Mouse (Mus musculus) heart, embryonic 14.5 days (tissue): ENCODE data around the gene Taok2. TPM values are rescaled to one million over a fixed set of nuclear protein-coding genes. Genes with fewer than 3 reads are reported as not detected.

ENCODE experiments used
- ATAC-seq: fragments of 200-750 bp; cut with Nextera tagmentation; 2 replicates; pipeline ENCODE4 v1.8.0; 2017; ENCODE audit warnings: low read depth, moderate TSS enrichment; ENCODE audit not compliant: insufficient number of reproducible peaks, insufficient read depth, low FRiP score
- H3K27ac ChIP-seq, 2 experiments: fragments of 200-500 bp in 1 of 2; fragments of 300-500 bp in 1 of 2; sonication (generic) in 1 of 2; replicated peaks in 1 of 2; 2 replicates each; pipeline ENCODE4 v1.5.1; 2012 to 2014; ENCODE audit warnings: low read depth in 2 of 2, low read length in 2 of 2, control low read depth in 1 of 2, mild to moderate bottlenecking in 1 of 2, mixed read lengths in 1 of 2; ENCODE audit not compliant: control insufficient read depth in 1 of 2, insufficient read depth in 1 of 2
- H3K27me3 ChIP-seq: fragments of 300-500 bp; sonication (generic); 2 replicates; pipeline ENCODE4 v1.6.1; 2014; ENCODE audit warnings: mild to moderate bottlenecking, low read length, control low read depth; ENCODE audit not compliant: control insufficient read depth, insufficient read depth
- H3K36me3 ChIP-seq: fragments of 300-500 bp; sonication (generic); 2 replicates; pipeline ENCODE4 v1.6.1; 2014; ENCODE audit warnings: mild to moderate bottlenecking, control low read depth, low read length, mixed read lengths; ENCODE audit not compliant: control insufficient read depth, insufficient read depth
- H3K4me1 ChIP-seq, 2 experiments: fragments of 200-500 bp in 1 of 2; fragments of 300-500 bp in 1 of 2; sonication (generic) in 1 of 2; 2 replicates each; pipeline ENCODE4 v1.6.1; 2012 to 2014; ENCODE audit warnings: low read length in 2 of 2, control low read depth in 1 of 2, mixed read lengths in 1 of 2; ENCODE audit not compliant: control insufficient read depth in 2 of 2, insufficient read depth in 2 of 2
- H3K4me2 ChIP-seq: fragments of 300-500 bp; sonication (generic); 2 replicates; pipeline ENCODE4 v1.6.1; 2014; ENCODE audit warnings: mild to moderate bottlenecking, low read length
- H3K4me3 ChIP-seq, 2 experiments: fragments of 200-500 bp in 1 of 2; fragments of 300-500 bp in 1 of 2; sonication (generic) in 1 of 2; 2 replicates each; pipeline ENCODE4 v1.5.1; 2012 to 2014; ENCODE audit warnings: low read length in 2 of 2, mild to moderate bottlenecking in 2 of 2, control low read depth in 1 of 2, low read depth in 1 of 2, moderate library complexity in 1 of 2; ENCODE audit not compliant: control insufficient read depth in 1 of 2, insufficient read depth in 1 of 2
- H3K9ac ChIP-seq: fragments of 300-500 bp; sonication (generic); 2 replicates; pipeline ENCODE4 v1.6.1; 2014; ENCODE audit warnings: mild to moderate bottlenecking, low read length
- H3K9me3 ChIP-seq: fragments of 300-500 bp; sonication (generic); 2 replicates; pipeline ENCODE4 v1.6.1; 2016; ENCODE audit warnings: low read length, control low read depth; ENCODE audit not compliant: control insufficient read depth
- WGBS: fragments of 180-500 bp; shearing (Covaris S2); extraction: QIAGEN DNeasy Blood & Tissue Kit; methylation state at CpG from one replicate; pipeline ENCODE4 v1.1.7; 2014; 5-methylcytosine and 5-hydroxymethylcytosine counted together
- polyA plus RNA-seq: library from polyadenylated mRNA; unstranded; fragments of >200 nt; fragmentation: Nextera tagmentation; extraction: Ambion mirVana; gene quantifications from 2 replicates; pipeline ENCODE4 v1.2.1, GENCODE M21; 2014

The Taok2 gene
- polyA plus RNA-seq, 1 experiment from 2014 or later, result 21.7 TPM

DNA sequence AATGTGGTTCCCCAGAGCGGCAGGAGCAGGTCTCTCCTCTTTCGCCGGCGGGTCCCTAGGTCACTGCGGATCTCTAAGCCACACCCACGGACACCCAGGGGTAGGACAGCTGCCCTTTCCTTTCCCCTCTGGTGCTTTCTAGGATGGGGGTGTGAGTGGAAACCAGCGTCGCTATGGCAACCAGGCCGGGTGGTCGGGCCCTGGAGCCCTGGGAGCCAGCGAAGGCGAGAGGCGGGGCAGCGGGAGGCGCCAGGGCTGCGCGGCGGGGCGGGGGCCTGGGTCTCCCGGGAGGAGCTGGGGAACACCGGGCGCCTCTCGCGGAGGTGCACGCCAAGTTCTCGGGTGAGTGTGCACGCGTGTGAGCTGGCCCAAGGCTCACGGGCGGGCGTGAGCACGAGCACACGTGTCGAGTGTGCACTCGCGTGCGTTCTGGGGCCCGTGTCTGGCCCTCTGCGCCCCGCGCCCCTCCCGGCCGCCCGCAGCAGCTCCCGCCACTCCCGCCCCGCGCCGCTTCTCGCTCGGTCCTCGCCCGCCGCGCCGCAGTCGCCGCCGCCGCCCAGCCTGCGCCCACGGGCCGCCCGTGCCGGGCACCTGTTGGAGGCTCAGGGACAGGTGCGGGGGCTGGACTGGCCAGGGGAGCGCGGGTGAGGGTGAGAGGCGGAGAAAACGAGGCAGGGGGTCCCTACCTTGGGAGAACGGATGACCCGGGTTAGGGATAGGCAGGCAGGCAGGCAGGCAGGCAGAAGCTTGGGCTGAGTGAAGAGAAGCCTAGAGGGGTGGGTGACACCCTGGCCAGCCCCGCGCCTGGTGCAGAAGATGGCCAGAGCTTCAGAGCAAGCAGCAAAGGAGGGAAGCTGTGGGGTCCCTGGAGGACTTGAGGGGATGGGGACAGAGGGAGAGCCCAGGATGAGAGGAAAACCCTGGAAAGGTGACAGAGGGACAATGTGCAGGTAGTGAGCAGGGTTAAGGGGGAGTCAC is 36.8 kb downstream of the Taok2 start:
- no peaks in the 10 kb centered on the region for H3K9me3 ChIP-seq
- peaks cover 12% of the 10 kb centered on the region for H3K36me3 ChIP-seq
- H3K4me3 ChIP-seq, result peak overlapping the region; percentile 51 to 58
- H3K27me3 ChIP-seq, result peaks cover 34% of the 10 kb centered on the region
- H3K9ac ChIP-seq, result peak overlapping the region; percentile 66
- H3K4me2 ChIP-seq, result peak overlapping the region; percentile 97
- H3K4me1 ChIP-seq, result peaks cover 5 to 10% of the 10 kb centered on the region in 2 experiments; a peak in 3 of 4 replicates
- no peak for ATAC-seq
- WGBS, result 2% methylated on average over 72 of the region's 74 CpGs
- no peak overlapping the region for H3K27ac ChIP-seq

GRCm38 (mm10) chr7:126847116-126847420 is 37.4 kb downstream of the Taok2 start, which contains the start of gene Doc2a:
Doc2a (plus strand) TSS chr7:126847416.
- Histone ChIP-seq H3K9ac (peak within 1 kb of the TSS; percentile 66), H3K4me1 (peaks cover 5 to 10% of the 10 kb centered on the region in 2 experiments; a peak in 3 of 4 replicates), H3K9me3 (no peaks in the 10 kb centered on the region), H3K27me3 (peaks cover 34% of the 10 kb centered on the region), H3K36me3 (peaks cover 6% of the 10 kb centered on the region; the same call in 1 of the 2 replicates), H3K4me2 (peak within 1 kb of the TSS; percentile 97), H3K4me3 (peak within 1 kb of the TSS; percentile 51 to 58), H3K27ac (no peak within 1 kb of the TSS)
- no peak for ATAC-seq
- 34% methylated on average over 4 of the region's 4 CpGs for WGBS

DNA sequence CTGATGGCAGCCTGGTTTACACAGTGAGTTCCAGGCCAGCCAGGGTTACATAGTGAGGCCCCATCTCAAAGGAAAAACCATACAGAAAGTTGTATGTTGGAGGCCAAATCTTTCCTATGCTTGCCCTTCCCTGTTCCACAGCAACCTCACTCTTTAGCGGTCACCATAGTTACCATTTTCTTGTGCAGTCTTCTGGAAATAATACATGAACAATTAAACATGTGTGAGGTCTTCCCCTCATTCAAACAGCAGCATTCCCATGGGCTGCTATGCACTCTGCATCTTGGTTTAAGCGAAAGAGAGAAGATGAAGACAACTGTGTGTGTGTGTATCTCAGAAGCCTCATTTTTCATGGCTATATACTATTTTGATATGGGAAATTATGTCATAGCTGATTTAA is 39.0 kb downstream of the Taok2 start:
- no peak for ATAC-seq
- Histone ChIP-seq H3K27me3 (peaks cover 34% of the 10 kb centered on the region), H3K36me3 (no peaks in the 10 kb centered on the region), H3K4me3 (no peak overlapping the region), H3K4me1 (peaks cover 5 to 10% of the 10 kb centered on the region in 2 experiments; a peak in 3 of 4 replicates), H3K4me2 (no peak overlapping the region), H3K9ac (no peak overlapping the region), H3K27ac (no peak overlapping the region), H3K9me3 (0 out of 2 replicates have a peak, but pooled peaks cover 3% of the 10 kb centered on the region)
- WGBS, result 89% methylated on average over 2 of the region's 2 CpGs

GRCm38 (mm10) chr7:126843276-126843675 is 41.2 kb downstream of the Taok2 start:
- H3K4me2 ChIP-seq, result no peak overlapping the region
- H3K9ac ChIP-seq, result no peak overlapping the region
- no peak overlapping the region for H3K27ac ChIP-seq
- ATAC-seq, result no peak
- H3K36me3 ChIP-seq, result no peaks in the 10 kb centered on the region
- peaks cover 4 to 7% of the 10 kb centered on the region in 2 experiments; a peak in 3 of 4 replicates for H3K4me1 ChIP-seq
- 0 out of 2 replicates have a peak, but pooled peaks cover 3% of the 10 kb centered on the region for H3K9me3 ChIP-seq
- no peak overlapping the region for H3K4me3 ChIP-seq
- 70% methylated on average over 9 of the region's 9 CpGs for WGBS
- peaks cover 20% of the 10 kb centered on the region for H3K27me3 ChIP-seq

DNA sequence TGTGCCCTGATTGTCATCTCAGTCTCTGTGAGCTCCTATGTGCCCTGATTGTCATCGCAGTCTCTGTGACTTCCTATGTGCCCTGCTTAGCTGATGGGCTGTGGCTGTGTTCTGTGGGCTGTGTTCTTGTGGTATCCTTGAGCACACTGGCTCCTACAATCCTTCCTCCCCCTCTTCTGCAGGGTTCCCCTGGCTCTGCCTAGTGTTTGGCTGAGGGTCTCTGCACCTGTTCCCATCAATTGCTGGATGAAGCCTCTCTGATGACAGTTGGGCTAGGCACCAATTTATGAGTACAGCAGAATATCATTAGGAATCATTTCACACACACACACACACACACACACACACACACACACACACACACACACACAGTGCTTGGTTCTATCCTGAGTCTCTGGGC is 51.2 kb downstream of the Taok2 start:
- no peaks in the 10 kb centered on the region for H3K36me3 ChIP-seq

DNA sequence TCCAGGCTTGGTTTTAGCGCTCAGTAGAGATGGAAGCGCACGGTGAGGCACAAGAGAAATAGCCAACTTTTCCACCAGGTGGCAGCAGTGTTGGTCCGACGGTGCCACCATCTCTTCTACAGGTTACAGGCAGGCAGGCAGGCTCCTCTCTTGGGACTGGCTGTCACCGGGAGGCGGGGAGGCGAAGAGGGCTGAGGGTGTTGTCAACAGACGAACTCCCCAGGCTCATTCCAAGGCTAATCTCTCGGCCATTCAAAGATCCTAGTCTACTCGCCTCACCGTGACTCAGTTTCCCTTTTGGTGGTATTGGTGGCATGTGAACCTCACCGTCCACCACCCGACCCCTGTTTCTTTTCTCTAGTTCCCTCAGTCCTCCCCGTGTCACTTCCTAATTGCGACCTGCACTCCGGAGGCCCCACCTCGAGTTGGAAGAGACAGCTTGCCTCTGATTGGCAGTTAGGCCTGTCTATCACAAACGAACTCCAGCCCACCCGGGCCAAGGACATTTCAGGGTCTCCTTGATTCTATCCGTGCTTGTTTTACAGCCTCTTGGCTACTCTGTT is 52.4 kb downstream of the Taok2 start:
- peak overlapping the region; percentile 63 for H3K4me2 ChIP-seq
- H3K9ac ChIP-seq, result peak overlapping the region; percentile 49; the same call in 1 of the 2 replicates
- peak overlapping the region; percentile 17 to 46; a peak in 3 of 4 replicates for H3K4me3 ChIP-seq
- peaks cover 18% of the 10 kb centered on the region; the same call in 1 of the 2 replicates for H3K27me3 ChIP-seq
- peak; percentile 52; the same call in 1 of the 2 replicates for ATAC-seq
- no peak overlapping the region for H3K27ac ChIP-seq
- no peaks in the 10 kb centered on the region for H3K36me3 ChIP-seq
- under 1% methylated on average over 21 of the region's 21 CpGs for WGBS
- peaks cover 0 to 5% of the 10 kb centered on the region in 2 experiments; a peak in 1 of 4 replicates for H3K4me1 ChIP-seq
- no peaks in the 10 kb centered on the region for H3K9me3 ChIP-seq

More for the DNA sequence above, 51.2 kb downstream of the Taok2 start:
- Histone ChIP-seq H3K4me2 (no peak overlapping the region), H3K4me1 (peaks cover 0 to 5% of the 10 kb centered on the region in 2 experiments; a peak in 1 of 4 replicates), H3K27me3 (peaks cover 18% of the 10 kb centered on the region; the same call in 1 of the 2 replicates), H3K9ac (no peak overlapping the region), H3K27ac (no peak overlapping the region), H3K9me3 (no peaks in the 10 kb centered on the region), H3K4me3 (no peak overlapping the region)
- 100% methylated on average over 1 of the region's 1 CpGs for WGBS
- ATAC-seq, result no peak

DNA sequence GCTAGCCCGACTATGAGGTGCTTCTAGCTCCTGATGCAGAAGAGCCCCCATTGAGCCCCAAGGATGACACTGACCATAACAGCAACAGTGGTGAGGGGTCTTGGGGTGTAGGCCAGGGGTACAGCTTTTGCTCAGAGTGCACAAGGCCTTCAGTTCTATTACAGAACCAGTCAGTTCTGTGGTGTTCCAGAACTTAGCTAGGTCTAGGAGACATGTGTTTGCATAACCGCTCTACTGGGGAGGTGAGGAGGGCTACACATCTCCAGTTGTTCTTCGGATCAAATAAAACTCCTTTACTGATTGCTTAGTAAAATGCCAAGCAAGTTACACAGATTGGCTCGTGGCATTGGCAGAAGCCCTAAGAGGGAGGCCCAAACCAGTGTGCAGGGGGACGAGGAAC is 53.0 kb downstream of the Taok2 start, which contains the start of gene 4930451I11Rik:
Gene 4930451I11Rik, minus strand, starts transcription at position 101 of the 400 bp plus-strand sequence.
- H3K9me3 ChIP-seq, result no peaks in the 10 kb centered on the region
- H3K9ac ChIP-seq, result peak within 1 kb of the TSS; percentile 49; the same call in 1 of the 2 replicates
- H3K27ac ChIP-seq, result no peak within 1 kb of the TSS
- no peaks in the 10 kb centered on the region for H3K36me3 ChIP-seq
- H3K4me3 ChIP-seq, result peak within 1 kb of the TSS; percentile 17 to 46; a peak in 3 of 4 replicates
- ATAC-seq, result no peak
- H3K4me1 ChIP-seq, result peaks cover 0 to 5% of the 10 kb centered on the region in 2 experiments; a peak in 1 of 4 replicates
- WGBS, result 54% methylated on average over 5 of the region's 5 CpGs
- peaks cover 18% of the 10 kb centered on the region; the same call in 1 of the 2 replicates for H3K27me3 ChIP-seq
- H3K4me2 ChIP-seq, result peak within 1 kb of the TSS; percentile 63
